Mouse (Mus musculus) right cerebral cortex, postnatal 36 days (tissue): ENCODE data around the gene Cers6.

Source experiments
- DNase-seq, 2 experiments: peaks; one replicate each; pipeline ENCODE4 v3.0.0; 2022; ENCODE audit warnings: low spot score in 2 of 2, mixed read lengths in 1 of 2

Gene Cers6

GRCm38 (mm10) chr2:69156283-69156682 lies 295.0 kb downstream of the Cers6 start:
- DNase-seq = no peak

- DNase-seq = no peak
Measured at GRCm38 (mm10) chr2:69158907-69159306, 297.7 kb downstream of the Cers6 start.
